Mouse (Mus musculus) hindbrain, embryonic 10.5 days (tissue): ENCODE data around the gene Ggt5. TPM values are rescaled to one million over a fixed set of nuclear protein-coding genes. Genes with fewer than 3 reads are reported as not detected.

Source experiments
- DNase-seq: peaks from one replicate; pipeline ENCODE4 v3.0.0-alpha.2; 2017; ENCODE audit warnings: low spot score
- H3K27ac ChIP-seq: fragments of 300-500 bp; sonication (generic); 2 replicates; pipeline ENCODE4 v1.5.1; 2016; ENCODE audit warnings: mild to moderate bottlenecking, moderate library complexity
- H3K27me3 ChIP-seq: fragments of 300-500 bp; sonication (generic); 2 replicates; pipeline ENCODE4 v1.6.1; 2016; ENCODE audit warnings: mild to moderate bottlenecking; ENCODE audit not compliant: poor library complexity, insufficient read depth, severe bottlenecking
- H3K36me3 ChIP-seq: fragments of 300-500 bp; sonication (generic); 2 replicates; pipeline ENCODE4 v1.6.1; 2016; ENCODE audit warnings: mild to moderate bottlenecking, moderate library complexity
- H3K4me1 ChIP-seq: fragments of 300-500 bp; sonication (generic); replicated peaks from 2 replicates; pipeline ENCODE4 v1.6.1; 2016; ENCODE audit warnings: mild to moderate bottlenecking
- H3K4me3 ChIP-seq: fragments of 300-500 bp; sonication (generic); 2 replicates; pipeline ENCODE4 v1.5.1; 2016; ENCODE audit warnings: mild to moderate bottlenecking, moderate library complexity
- H3K9me3 ChIP-seq: fragments of 300-500 bp; sonication (generic); 2 replicates; pipeline ENCODE4 v1.6.1; 2016; ENCODE audit warnings: mild to moderate bottlenecking, moderate library complexity
- WGBS: fragments of 180-500 bp; shearing (Covaris S2); methylation state at CpG from one replicate; pipeline ENCODE4 v1.1.7; 2016; 5-methylcytosine and 5-hydroxymethylcytosine counted together
- polyA plus RNA-seq: library from polyadenylated mRNA; unstranded; fragments of >200 nt; fragmentation: Nextera tagmentation; extraction: Ambion mirVana; gene quantifications from 2 replicates; pipeline ENCODE4 v1.2.1, GENCODE M21; 2016

Ggt5 gene
- polyA plus RNA-seq, 1 experiment from 2014 or later = 0.82 TPM

DNA sequence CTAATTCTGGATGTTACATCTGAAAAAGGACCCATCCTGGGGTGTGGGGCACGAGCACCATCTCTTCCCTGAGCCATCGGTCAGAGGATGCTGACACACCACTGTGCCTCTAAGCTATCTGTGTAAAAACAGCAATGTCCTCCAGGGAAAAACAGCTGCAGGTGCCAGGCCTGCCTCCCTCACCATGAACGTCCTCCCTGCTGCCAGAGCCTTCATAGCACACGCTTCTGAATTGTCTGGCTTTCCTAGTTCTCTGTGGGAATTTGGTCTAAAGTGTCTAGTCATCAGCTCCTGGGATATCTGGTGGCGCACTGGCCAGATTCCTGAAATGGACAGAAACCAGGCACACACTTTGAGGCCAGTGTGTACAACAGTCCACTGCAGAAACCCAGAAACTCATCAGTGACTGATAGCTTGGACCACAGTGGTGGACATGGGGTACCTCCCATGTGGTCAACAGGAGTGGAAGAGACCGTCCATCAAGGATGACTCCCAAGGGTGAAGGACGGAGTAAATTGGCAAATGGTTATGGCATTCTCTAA, 11.1 kb downstream of the Ggt5 start:
- H3K4me3 ChIP-seq = no peak overlapping the region
- H3K27ac ChIP-seq = no peak overlapping the region
- DNase-seq = no peak
- WGBS = 85% methylated on average over 7 of the region's 7 CpGs
- no peaks in the 10 kb centered on the region for H3K27me3 ChIP-seq
- H3K4me1 ChIP-seq = no peaks in the 10 kb centered on the region
- H3K9me3 ChIP-seq = peaks cover 16% of the 10 kb centered on the region; the same call in 1 of the 2 replicates
- no peaks in the 10 kb centered on the region for H3K36me3 ChIP-seq

DNA sequence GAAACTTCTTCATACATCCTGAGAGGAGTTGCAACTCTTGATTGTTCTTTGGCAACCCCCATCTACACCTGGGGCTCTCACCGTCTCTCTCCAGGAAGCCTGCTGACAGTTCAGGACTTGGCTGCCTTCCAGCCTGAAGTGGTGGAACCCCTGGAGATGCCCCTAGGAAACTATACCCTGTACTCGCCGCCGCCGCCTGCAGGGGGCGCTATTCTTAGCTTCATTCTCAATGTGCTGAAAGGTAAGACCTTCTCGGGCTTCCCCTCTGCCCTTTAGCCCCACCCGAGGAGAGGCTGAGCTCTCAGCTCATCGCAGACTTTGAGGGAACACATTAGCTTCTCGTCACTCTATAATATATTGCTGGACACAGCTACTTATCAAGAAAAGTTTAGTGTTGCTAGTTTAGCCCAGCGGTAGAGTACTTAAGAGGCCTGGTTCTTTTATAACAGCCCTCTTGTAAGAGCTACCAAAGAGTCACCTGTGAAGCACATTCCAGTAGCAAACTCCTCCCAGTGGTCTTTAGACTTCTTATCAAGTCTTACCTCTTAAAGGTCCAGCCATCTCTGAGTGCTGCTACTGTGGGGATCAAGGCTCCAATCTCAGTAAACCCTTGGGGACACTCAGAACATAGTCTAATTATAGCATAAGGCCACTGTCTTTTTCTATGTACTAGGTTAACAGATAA, 16.2 kb downstream of the Ggt5 start:
- Histone ChIP-seq H3K36me3 (no peaks in the 10 kb centered on the region), H3K27ac (no peak overlapping the region; the same call in 1 of the 2 replicates), H3K27me3 (no peaks in the 10 kb centered on the region), H3K4me1 (no peaks in the 10 kb centered on the region), H3K9me3 (no peaks in the 10 kb centered on the region), H3K4me3 (no peak overlapping the region)
- WGBS = 46% methylated on average over 11 of the region's 11 CpGs
- no peak for DNase-seq

DNA sequence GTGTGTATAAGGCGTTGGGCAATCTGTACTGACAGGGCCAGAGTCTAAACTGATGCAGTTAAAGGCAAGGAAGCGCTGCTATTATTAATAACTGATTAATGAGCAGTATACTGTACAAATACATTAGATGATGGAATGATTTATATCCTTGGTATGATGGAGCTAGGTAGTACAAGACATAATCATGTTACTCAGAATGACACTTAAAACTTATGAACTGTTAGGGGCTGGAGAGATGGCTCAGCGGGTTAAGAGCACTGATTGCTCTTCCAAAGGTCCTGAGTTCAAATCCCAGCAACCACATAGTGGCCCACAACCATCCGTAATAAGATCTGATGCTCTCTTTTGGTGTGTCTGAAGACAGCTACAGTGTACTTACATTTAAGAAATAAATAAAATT, 18.1 kb downstream of the Ggt5 start:
- no peaks in the 10 kb centered on the region for H3K36me3 ChIP-seq
- 85% methylated on average over 4 of the region's 4 CpGs for WGBS
- no peaks in the 10 kb centered on the region for H3K27me3 ChIP-seq
- no peak overlapping the region for H3K27ac ChIP-seq
- no peak overlapping the region for H3K4me3 ChIP-seq
- DNase-seq = no peak
- H3K4me1 ChIP-seq = no peaks in the 10 kb centered on the region
- H3K9me3 ChIP-seq = no peaks in the 10 kb centered on the region

DNA sequence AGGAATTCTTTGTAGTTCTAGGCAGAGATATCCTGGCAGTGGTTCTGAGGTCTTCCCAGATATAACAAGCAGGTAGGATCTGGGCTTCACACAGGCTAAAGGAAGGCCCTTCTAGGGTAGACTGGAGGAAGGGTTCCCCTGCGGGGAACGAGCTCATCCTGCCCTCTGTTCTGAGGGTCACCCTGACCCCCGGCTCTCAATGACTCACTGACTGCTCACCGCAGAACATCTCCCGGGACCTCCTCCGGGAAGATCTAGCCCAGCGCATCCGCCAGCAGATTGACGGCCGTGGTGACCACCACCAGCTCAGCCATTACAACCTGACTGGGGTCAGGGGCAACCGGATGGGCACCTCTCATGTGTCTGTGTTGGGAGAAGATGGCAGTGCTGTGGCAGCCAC, 19.8 kb downstream of the Ggt5 start:
- DNase-seq = no peak
- H3K27me3 ChIP-seq = no peaks in the 10 kb centered on the region
- no peaks in the 10 kb centered on the region for H3K4me1 ChIP-seq
- H3K36me3 ChIP-seq = no peaks in the 10 kb centered on the region
- WGBS = 90% methylated on average over 11 of the region's 11 CpGs
- H3K9me3 ChIP-seq = no peaks in the 10 kb centered on the region
- no peak overlapping the region for H3K27ac ChIP-seq
- no peak overlapping the region for H3K4me3 ChIP-seq

DNA sequence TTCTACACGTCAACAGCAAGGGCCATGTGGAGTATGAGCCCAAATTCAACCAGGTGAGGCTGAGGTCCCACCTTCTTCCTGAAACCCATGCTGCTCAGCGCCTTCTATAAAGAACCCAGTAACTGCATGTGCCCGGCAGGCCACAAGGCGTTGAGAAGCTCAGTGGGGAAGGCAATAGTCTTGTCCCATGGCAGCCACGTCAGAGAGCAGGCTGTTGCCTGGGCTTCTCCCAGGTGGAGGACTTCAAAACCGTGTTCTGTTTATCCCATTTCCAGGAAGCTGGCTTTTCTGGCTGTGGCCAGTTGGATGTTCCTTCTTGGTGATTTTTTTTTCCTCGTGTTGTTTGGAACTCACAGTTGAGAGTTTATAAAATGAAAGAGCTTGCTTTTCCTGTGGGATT, 21.3 kb downstream of the Ggt5 start:
- no peak overlapping the region for H3K4me3 ChIP-seq
- DNase-seq = no peak
- 66% methylated on average over 7 of the region's 7 CpGs for WGBS
- no peak overlapping the region for H3K27ac ChIP-seq
- H3K36me3 ChIP-seq = no peaks in the 10 kb centered on the region
- no peaks in the 10 kb centered on the region for H3K9me3 ChIP-seq
- H3K27me3 ChIP-seq = no peaks in the 10 kb centered on the region
- no peaks in the 10 kb centered on the region for H3K4me1 ChIP-seq

DNA sequence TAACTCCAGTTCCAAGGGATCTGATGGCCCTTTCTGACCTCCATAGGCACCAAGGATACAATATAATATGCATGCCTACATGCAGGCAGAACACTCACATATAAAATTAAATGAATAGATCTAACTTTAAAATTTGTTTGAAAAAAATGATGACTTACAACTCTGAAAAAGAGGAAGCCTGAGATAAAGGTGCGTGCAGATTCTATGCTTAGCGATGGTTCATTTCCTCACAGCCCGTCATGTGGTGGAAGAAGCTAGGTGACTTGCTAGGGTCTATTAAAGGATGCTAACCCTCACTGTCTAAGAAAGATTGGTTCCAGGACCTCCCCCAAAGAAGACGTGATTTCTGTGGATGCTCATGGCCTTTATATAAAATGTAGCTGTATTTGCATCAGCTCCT, 26.9 kb downstream of the Ggt5 start:
- Histone ChIP-seq H3K4me1 (no peaks in the 10 kb centered on the region), H3K27me3 (no peaks in the 10 kb centered on the region), H3K27ac (no peak overlapping the region), H3K4me3 (no peak overlapping the region), H3K9me3 (no peaks in the 10 kb centered on the region), H3K36me3 (no peaks in the 10 kb centered on the region)
- no peak for DNase-seq
- 92% methylated on average over 4 of the region's 4 CpGs for WGBS

DNA sequence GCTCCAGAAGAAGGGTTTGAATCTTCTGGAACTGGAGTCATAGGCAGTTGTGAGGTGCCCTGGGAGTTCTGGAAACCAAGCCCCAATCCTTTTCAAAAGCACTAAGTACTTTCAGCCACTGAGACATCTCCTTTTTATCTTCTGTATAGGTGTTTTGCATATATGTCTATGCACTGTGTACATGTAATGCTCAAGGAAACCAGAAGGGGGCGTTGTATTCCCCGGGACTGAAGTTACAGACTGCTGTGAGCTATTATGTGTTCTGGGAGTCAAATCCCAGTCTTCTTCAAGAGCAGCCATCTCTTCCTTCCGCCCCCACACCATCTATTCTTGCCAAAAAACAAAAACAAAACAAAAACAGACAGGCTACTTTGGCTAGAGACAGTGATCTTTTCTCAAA, 31.7 kb downstream of the Ggt5 start:
- Histone ChIP-seq H3K4me3 (no peak overlapping the region), H3K27me3 (no peaks in the 10 kb centered on the region), H3K36me3 (no peaks in the 10 kb centered on the region), H3K27ac (no peak overlapping the region), H3K4me1 (no peaks in the 10 kb centered on the region), H3K9me3 (no peaks in the 10 kb centered on the region)
- WGBS = 53% methylated on average over 3 of the region's 3 CpGs
- DNase-seq = no peak

DNA sequence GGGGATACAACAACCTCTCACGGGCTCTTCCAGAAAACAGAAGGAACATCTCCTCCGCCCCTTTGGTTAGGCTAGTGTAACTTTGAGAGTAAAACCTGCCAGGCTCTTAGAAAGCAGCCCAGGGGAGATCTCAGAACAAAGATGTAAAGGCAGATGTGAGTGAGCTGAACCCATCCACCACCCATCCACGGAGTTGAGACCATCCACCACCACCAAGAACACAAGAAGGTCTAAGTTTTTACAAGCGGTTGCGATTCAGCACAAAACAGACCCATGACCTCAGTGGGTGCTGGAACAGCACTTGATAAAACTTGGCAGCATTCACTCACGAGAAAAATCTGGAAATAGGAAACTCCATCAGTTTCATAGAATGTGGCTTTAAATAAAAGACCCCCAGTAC, 36.8 kb downstream of the Ggt5 start:
- 60% methylated on average over 6 of the region's 6 CpGs for WGBS
- H3K27me3 ChIP-seq = no peaks in the 10 kb centered on the region

DNA sequence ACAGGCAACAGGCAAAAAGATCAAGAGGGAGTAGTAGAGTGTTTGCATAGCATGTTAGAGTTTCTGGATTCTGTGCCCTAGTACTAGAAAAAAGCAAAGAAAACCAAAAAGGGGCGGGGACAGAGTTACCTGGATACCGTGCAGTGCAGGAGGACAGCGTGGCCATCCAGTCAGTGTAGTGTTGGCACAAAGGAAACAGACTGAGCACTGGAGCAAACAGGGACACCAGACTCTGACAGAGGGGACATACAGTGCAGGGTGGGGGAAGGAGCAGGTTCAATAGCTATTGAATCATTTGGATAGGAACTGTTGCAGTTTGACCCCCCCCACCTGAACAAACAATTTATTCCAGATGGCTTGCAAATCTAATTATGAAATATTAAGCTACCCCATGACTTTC, 37.9 kb downstream of the Ggt5 start:
- no peaks in the 10 kb centered on the region for H3K27me3 ChIP-seq
- no peaks in the 10 kb centered on the region for H3K9me3 ChIP-seq
- DNase-seq = no peak
- no peak overlapping the region for H3K27ac ChIP-seq
- H3K4me1 ChIP-seq = no peaks in the 10 kb centered on the region
- WGBS = 74% methylated on average over 3 of the region's 3 CpGs
- H3K4me3 ChIP-seq = no peak overlapping the region
- H3K36me3 ChIP-seq = no peaks in the 10 kb centered on the region

More for the DNA sequence above, 36.8 kb downstream of the Ggt5 start:
- no peaks in the 10 kb centered on the region for H3K4me1 ChIP-seq
- no peak overlapping the region for H3K4me3 ChIP-seq
- no peaks in the 10 kb centered on the region for H3K36me3 ChIP-seq
- H3K27ac ChIP-seq = no peak overlapping the region
- H3K9me3 ChIP-seq = no peaks in the 10 kb centered on the region
- DNase-seq = no peak

DNA sequence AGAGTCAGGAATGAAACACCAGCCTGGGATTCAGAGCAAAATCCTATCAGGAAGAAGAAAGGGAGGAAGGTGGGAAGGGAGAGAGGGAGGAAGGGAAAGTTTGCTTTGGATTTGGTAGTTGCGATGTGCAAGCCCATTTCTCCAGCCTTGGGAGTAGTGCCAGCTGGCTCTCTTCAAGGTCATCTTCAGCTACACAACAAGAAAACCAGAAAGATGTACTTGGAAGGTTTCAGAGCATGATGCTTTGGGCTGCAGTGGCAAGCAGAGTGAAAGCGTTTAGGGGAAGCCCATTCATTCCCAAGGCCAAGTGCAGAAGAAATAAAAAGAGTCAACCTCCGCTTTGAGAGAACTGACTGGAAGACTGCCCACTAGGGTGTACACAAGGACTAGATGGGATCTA, 38.4 kb downstream of the Ggt5 start:
- 88% methylated on average over 3 of the region's 3 CpGs for WGBS
- no peaks in the 10 kb centered on the region for H3K36me3 ChIP-seq
- H3K27me3 ChIP-seq = no peaks in the 10 kb centered on the region
- no peak overlapping the region for H3K27ac ChIP-seq
- no peaks in the 10 kb centered on the region for H3K9me3 ChIP-seq
- no peak for DNase-seq
- no peak overlapping the region for H3K4me3 ChIP-seq
- no peaks in the 10 kb centered on the region for H3K4me1 ChIP-seq

DNA sequence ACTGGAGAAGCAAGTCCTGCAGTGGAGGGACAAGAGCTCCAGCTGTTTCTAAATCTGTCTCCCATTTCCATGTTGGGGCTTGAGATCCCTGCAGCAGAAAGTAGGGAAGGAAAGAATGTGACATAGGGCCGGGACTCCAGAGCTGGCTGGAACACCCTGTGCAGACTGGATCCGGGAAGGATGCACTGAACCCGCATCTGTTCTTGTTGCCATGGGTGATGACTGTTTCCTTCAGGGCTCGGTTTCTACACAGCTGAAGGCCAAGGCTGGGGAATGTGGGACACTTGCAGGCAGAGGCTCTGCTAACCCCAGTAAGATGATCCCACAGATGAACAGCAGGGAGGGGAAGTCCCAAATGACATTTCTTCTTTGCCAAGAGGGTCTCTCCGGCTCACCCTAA, 43.5 kb downstream of the Ggt5 start:
- DNase-seq = no peak
- no peaks in the 10 kb centered on the region for H3K27me3 ChIP-seq

DNA sequence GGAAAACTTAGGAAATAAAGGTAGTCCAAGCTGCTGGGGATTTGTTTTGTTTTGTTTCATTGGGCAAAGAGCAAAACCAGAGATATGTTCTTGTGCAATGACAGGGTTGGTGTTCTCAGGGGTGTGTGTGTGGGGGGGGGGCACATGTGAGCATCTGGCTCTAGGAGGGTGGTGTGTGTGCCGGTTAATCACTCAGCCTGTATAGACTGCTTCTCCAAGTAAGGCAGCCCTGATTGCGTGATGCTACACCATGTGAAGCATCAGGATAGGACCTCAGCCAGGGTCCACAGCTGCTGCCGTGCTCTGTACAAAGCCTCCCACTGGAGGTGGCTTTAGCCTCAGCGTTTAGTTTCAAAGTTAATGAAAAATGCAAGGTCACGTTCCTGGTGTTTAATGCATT, 43.9 kb downstream of the Ggt5 start:
- no peak for DNase-seq
- Histone ChIP-seq H3K27ac (no peak overlapping the region), H3K9me3 (no peaks in the 10 kb centered on the region), H3K4me3 (no peak overlapping the region), H3K27me3 (no peaks in the 10 kb centered on the region), H3K4me1 (peaks cover 7% of the 10 kb centered on the region; the same call in 1 of the 2 replicates), H3K36me3 (no peaks in the 10 kb centered on the region)
- 81% methylated on average over 5 of the region's 5 CpGs for WGBS

More for the DNA sequence above, 43.5 kb downstream of the Ggt5 start:
- Histone ChIP-seq H3K9me3 (no peaks in the 10 kb centered on the region), H3K4me3 (no peak overlapping the region), H3K27ac (no peak overlapping the region), H3K4me1 (peaks cover 7% of the 10 kb centered on the region; the same call in 1 of the 2 replicates), H3K36me3 (no peaks in the 10 kb centered on the region)
- WGBS = 53% methylated on average over 5 of the region's 5 CpGs

DNA sequence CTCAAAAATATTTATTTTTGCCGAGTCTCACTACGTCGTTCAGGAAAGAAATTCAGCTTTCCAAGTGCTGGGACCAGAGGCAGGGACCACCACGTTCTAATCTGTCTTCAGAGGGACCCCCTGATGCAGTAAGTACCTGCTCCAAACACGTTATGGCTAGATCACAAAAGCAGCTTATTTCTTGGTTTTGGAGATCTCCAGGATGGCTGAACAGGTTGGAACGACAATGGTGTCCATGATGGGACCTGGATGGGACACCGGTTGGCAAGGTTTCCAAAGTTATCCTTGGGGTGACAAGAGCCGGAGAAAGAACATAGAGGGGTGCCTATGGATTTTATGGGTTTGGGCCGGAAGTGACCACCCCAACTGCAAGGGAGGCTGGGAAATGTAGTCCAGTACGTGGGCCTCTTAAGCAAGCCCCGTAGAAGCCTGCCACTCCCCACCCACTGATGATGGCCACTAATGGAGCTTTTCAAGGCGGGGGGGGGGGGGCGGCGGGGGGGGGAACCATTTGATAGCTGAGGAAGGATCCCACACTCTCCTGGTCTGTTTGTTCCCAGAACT, 44.5 kb downstream of the Ggt5 start:
- no peak overlapping the region for H3K4me3 ChIP-seq
- H3K27ac ChIP-seq = no peak overlapping the region
- WGBS = 77% methylated on average over 14 of the region's 14 CpGs
- no peaks in the 10 kb centered on the region for H3K27me3 ChIP-seq
- H3K9me3 ChIP-seq = no peaks in the 10 kb centered on the region
- no peaks in the 10 kb centered on the region for H3K36me3 ChIP-seq
- peaks cover 13% of the 10 kb centered on the region; the same call in 1 of the 2 replicates for H3K4me1 ChIP-seq
- DNase-seq = no peak
